Mouse (Mus musculus): ENCODE results near the gene Lrrc20.

The Lrrc20 gene

DNA sequence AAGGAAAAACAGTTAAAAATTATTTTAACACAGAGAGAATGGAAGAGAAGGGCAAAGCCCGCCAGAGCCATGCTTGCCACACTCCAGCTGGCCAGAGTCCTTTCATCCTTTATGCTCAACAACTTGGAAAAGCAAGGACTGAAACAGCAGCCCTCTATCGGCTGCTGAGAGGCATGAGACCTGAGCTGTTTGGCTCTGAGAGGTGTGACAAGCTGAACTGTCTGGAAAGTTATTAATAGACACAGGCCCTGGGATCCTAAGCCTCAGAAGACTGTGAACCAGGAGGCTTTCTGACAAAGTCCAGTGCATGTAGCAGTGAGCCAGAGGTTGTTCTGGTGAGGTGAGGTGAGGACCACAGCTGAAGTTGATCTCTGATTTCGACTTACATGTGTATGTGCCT, 2.0 kb upstream of the Lrrc20 start:
- DNase-seq (ENCODE audit: low spot score in 2 of 2) = no peak

DNA sequence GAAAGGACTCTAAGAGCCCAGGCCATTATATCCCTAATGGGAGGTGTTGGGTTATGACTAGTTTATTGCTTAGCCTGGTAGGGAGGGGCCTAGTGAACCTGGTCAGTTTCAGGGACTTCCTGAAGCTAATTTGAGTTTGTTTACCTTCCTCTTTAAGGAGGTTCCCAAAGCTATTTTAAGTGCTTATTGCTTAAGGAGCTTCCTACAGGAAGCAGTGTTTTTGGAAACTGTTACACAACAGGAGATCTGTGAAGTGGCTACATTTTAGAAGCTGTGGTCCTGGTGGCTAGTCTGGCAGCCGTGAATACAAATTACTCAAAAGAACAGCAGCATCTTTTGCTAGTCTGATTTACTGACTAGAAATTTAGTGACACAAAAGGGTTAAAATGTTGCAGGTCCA, 1.3 kb upstream of the Lrrc20 start:
- DNase-seq (ENCODE audit: low spot score in 2 of 2) = no peak

DNA sequence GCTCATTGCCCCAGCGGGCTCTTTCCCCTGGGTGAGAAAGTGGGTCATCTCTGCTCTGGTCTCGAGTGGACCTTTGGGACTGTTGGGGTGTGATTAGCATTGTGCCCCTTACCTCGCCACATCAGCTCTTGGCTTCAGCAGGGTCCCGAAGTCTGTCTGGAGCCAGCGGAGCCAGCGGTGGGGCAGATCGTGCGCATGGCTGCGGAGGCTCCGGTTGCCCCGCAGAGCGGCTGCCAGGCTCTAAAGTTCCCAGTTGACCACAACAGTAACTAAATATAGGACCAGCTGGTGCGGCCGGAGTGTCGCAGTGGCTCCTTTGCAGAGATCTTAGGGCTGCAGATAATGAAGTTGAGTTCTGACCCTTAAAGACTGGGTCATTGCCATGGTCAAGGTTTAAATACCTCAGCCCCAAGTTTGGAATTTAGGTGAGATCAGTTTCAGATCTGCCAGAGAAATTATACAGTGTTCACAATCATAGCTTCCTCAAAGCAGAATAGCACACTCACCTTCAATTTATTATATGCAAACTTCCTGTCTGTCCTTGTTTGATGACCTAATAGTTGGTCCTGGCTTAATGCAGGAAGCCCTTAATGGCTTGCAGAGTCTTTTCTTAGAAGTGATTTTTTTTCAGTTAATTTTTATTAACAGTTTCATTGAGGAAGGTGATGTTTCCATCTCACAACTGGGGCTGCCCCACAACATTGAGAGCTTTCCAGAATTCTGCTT, 1.0 kb downstream of the Lrrc20 start:
- DNase-seq (ENCODE audit: low spot score in 2 of 2) = no peak

DNA sequence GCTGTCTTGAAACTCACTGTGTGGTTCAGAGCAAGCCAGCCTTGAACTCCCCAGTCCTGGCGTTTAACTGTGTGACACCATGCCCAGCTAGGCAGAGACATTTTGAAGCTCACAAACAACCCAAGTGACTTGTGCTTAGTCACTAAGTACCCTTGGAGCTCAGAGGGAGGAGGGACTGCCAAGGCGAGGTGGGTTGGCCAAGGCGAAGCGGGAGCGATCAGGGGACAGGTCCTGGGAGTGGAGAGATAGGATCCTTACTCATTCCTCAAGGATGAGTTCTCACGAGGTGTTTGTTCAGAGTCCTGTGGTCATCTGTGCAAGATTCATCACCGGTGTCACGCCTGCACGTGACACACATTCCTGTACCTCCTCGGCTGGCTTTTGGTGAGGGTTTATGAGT, 3.9 kb downstream of the Lrrc20 start:
- no peak for DNase-seq (ENCODE audit: low spot score in 2 of 2)

DNA sequence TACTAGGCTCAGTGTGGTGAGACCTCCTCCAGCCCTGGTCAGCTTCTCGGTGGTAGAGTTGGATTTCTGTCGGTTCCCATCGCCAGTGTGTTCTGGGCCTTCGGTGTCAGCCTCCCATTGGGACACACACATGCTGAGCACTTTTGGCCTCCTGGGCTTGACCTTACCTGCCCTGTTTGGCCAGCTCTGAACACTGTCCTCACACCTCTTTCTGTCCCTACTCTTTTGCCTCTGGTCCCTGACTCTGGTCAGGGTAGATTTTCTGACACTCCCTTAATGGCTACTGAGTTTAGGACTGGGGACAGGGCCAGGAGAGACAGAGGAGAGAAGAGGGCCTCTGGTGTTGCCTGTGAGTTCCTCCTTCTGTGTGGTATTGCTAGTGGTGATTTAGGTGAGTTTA, 4.3 kb downstream of the Lrrc20 start:
- no peak for DNase-seq (ENCODE audit: low spot score in 2 of 2)

DNA sequence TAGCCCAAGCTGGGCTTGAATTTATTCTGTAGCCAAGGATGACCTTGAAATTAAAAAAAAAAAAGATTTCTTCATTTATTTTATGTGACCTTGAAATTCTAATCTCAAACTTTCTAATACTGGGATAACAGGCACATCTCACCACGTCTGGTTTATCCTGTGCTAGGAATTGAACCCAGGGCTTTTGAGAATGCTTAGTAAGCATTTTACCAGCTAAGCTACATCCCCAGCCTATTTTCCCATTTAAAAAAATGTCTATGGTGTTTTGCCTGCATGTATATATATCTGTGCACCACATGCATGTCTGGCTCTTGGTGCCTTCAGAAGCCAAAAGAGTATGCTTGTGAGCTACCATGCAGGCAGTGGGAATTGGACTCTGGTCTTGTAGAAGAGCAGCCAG, 4.9 kb downstream of the Lrrc20 start:
- no peak for DNase-seq (ENCODE audit: low spot score in 2 of 2)

DNA sequence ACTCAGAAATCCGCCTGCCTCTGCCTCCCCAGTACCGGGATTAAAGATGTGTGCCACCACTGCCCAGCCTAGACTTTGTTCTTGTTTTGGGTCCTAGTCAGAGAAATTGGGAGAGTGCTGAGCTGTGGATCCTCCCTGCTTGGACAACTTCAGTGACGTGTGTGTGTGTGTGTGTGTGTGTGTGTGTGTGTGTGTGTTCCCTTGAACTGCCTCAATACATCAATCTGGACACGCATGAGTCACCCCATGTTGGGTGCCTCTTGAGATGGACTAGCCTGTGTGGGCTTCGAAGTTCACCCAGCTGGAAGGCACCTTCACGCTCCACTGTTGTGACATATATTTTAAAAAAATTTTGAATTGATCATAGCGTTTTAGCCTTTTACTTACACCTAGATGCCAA, 7.2 kb downstream of the Lrrc20 start:
- no peak for DNase-seq (ENCODE audit: low spot score in 2 of 2)

DNA sequence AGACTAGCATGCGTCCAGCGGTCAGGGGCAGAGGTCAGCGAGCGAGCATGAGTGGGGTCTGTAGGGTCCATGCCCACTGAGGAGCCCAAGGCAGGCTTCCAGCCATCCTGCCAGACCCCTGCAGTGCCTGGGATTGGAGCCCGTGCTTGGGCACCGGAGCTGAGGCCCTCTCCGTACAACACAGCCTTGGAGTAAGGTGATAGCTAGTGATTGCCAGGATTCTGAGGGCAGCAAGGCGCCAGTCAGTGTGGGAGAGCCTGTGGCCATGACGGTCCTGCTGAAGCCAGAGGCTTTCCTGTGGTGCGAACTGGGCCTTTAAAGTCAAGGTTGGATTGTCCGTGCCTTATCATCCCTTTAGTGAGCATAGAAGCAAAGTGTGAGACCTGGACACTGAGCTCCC, 9.2 kb downstream of the Lrrc20 start:
- no peak for DNase-seq (ENCODE audit: low spot score in 2 of 2)

DNA sequence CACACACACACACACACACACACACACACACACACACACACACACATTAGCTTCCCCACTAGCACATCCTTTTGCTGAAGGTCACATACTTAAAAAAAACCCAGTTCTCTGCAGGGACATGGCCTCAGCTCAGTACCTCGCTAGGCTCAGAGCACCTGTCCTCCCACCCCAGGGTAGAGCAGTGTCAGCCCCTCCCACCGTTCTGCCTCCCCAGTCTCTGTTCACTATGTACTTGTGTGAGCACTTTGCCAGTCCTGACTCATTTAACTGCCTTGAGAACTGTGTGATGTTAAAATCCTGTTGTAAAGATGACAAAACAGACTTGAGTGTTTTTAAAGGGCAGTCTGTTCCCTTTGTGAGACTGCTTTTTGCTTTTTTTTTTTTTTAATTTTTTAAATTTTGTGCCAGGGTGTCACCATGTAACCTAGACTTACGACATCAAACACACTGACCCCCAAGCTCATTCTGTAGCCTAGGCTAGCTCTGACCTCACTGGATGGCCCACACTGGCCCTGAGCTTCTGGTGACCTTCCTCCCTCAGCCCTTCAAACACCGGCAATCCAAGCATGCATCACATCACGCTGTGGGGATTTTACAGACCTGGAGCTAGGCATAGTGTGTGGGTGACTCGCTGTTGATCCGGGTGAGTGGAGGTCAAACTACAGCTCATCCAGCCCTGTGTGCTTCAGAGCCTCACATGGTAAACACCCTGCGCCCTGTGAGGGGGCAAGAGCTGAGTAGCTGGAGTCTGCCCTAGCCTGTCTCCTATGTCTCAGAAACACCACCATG, 11.1 kb downstream of the Lrrc20 start:
- DNase-seq (ENCODE audit: low spot score in 2 of 2) = no peak

DNA sequence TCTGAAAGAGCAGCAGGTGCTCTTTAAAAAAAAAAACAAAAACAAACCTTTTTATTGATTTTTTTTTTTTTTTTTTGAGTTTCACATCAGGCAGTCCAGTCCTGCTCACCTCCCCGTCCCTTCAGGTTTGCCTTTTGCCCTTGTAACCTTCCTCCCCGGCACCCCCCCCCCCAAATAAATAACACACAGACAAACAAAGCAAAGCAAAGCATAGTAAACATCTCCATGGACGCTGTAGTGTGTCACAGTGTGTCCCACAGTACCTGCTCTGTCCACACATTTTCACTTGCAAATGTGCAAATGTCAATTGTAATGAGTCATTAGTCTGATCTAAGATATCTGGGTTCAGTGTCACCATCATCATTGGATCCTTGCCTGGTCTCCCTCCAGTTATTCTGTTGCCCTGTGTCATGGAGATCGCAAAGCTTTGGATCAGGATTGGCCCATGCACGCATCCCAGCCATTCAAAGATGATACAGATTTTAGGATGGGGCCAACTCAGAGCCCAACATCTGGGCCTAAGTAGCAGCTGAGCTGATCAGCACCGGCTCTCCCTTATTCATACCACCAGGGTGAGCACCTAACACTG, 13.0 kb downstream of the Lrrc20 start:
- no peak for DNase-seq (ENCODE audit: low spot score in 2 of 2)

DNA sequence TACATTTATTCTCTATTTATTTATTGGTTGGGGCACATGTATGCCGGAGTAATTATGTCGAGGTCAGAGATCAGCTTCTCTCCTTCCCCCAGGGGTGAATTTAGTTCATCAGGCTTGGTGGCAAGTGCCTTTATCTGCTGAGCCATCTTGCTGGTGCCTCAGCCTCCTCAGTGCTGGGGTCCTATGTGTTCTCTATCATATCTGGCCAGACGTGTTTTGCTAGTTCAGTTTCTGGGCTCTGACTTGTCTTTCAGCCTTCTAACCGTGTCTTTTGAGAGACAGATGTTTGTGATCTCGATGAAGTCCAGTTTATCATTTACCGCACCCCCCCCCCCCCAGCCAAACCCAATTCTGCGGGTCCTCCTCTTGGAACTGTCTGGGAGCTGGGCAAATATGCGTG, 16.0 kb downstream of the Lrrc20 start:
- no peak for DNase-seq (ENCODE audit: low spot score in 2 of 2)

DNA sequence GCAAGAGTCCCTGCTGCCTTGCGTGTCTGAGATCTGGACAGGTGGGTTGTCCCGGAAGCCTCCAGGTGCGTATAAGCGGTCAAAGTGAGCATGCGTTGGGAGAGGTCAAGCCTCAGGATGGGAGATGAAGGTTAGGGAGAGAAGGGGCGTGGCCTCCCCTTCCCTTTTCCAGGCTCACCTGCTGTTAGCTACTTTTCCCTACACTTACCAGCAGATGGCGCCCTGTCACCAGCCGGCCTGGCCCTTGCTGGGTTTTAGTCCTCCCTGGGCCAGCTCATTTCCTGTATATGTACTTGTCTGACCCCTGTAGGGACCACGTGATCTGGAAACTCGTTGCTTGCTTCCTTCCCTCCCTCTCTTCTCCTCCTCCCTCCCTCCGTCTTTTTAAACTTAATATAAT, 16.4 kb downstream of the Lrrc20 start:
- peak; percentile 59 to 60 for DNase-seq (ENCODE audit: low spot score in 2 of 2)

DNA sequence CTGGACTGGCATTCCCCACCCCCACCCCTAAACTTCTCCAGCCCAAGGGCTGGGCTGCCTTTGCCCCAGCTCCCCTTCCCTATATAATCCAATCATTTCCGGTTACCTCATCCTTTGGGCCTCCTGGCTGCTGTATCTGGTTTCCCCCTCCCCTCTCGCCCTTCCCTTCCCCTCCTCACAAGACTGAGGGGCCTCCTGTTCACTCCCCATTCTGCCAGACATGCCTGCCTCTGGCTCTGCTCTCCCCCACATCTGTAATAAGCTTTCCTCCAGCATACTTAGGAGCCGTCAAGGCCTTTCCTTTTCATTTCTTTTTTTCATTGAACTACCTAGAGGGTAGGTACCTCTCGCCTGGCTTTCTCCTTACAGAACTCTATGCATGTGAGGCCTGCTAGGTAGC, 19.9 kb downstream of the Lrrc20 start:
- no peak for DNase-seq (ENCODE audit: low spot score in 2 of 2)

DNA sequence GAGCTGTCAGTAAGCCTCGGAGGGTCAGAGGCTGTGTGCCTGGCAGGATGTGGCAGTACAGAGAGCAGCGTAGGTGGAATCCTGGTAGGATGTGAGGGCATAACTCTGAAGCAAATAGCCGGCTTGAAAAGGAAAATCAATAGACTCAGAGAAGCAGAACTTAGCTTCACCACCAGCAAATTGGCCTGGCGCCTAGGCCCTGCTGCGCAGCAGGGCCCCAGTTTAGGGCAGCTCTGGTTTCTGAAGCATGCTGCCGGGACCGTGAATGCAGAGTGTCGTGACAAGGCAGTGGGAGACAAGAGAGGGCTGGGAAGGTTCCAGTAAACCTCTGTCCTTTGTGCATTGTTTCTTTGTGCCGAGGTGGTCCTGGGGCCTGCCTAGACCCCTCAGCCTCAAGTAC, 20.6 kb downstream of the Lrrc20 start:
- DNase-seq (ENCODE audit: low spot score in 2 of 2) = no peak

DNA sequence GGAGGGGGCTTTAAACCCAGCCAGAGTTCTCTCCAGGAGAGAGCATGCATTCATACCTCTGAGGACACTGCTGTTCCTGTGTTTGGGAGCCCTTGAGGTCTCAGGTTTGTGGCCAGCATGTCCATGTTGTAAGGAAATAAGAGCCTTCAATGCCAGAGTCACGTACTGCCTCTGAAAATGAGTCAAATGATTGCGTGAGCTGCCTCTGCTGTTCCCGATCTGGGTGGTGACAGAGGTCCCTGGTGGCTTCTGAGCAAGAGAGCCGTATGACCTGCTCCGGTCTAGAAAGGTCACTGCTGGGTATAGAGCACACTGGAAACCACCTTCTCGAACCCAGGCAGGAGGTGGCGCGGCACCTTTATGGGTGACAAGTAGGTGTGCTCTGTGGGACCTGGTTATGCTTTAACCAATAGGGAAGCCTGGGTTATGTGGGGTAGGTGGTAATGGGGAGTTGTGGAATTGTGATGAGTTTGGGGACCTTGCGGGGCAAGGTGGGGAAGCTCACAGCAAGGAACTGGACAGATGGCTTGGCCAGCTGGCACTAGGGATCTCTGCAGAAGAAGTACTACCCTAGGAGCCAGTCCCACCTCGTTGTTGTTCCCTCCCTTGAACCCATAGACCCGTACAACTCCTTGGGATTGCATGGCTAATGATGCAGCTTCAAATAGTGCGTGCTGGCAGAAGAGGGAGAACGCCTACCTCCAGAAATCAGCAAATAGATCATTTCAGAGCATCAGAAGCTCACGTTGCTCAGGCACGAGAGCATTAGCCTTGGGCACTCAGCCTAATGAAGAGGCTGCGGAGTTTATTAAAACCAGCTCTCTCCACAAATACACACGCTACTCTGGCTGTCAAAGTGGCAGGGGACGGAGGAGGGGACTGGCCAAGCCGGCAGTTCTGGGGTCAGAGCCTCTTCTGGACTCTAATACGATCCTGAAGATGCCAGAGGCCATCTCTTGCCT, 24.2 kb downstream of the Lrrc20 start:
- DNase-seq (ENCODE audit: low spot score in 2 of 2) = no peak

DNA sequence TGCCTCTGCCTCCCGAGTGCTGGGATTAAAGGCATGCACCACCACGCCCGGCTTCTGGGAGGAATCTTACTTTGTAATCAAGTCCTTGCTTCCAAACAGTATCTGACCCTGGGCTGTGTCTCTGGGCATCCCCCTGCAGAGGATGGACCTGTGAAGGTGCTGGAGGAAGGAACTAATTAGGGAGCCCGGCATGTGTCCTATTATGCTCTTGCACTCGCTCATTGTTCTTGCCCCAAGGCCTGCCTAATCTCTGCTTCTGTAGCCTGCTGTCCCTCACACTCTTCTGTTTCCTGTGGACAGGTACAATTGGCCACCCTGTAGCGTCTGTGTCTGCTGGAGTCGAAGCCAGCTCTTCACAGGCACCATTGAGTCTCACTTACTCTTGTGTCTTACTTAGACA, 25.2 kb downstream of the Lrrc20 start:
- no peak for DNase-seq (ENCODE audit: low spot score in 2 of 2)

DNA sequence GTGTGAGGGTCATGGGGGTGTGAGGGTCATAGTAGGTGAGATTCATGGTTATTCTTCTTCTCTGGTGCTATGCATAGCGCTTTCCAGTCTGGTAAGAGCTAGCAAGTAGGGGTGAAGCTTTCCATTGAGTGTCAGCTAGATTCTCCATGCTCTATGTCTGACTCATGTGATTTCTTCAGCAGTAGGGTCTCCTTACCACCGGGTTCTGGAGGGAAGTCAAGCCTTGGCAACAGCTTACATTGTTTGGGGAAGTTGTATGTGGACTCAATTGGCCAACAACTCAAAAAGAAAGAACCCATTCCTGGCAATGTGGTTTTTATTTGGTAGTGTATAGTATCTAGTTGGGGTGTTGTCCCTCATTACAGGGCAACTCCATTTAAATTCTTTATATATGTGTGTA, 28.5 kb downstream of the Lrrc20 start:
- no peak for DNase-seq (ENCODE audit: low spot score in 2 of 2)

DNA sequence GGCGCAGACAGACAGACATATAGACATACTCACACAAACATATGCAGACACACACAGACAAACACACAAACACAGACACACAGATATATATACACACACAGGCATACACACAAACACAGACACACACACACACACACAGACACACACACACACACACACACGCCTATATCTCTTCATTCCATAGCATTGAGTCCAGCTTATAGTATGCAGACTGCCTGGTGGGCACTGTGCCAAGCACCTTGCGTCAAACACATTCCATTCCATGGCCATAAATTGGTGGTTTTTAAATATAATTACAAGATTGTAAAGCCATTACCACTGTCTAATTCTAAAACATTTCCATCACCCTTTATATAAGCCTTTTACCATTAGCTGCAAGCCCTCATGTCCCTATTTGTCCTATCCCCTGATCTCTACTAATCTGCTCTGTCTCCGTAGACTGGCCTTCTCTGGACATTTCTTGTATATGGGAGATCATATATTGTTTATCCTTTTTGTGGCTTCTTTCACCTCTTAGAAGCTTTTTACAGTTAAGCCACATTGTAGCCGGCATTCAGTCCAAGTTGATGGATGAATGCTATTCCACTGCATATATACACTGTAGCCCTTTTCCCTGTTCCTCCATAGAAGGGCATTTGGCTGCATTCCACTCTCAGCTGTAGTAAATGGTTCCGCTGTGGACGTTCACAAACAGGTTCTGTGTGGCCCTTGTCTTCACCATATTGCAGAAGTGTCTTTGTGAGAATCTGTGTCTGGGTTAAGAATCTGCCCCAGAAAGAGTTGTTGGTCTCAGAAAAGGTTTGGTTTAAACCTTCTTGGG, 31.0 kb downstream of the Lrrc20 start:
- DNase-seq (ENCODE audit: low spot score in 2 of 2) = no peak

DNA sequence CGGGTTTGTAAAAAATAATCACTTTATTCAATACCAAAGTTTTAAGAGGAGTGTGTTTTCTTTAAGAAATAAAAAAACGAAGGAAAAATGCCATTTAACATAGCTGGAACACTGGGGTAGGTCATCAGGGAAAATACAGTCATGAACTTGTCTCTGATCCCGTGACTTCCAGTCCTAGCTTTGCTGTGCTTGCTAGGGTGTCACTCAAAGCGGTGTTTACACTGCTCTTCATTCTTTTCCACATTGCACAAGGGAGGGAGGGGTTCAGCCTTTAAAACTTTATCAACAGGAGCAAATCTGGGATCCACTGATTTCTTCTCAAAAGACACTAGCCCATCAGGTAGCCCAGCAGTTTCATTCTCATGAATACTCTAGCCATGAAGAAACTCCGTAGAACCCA, 34.3 kb downstream of the Lrrc20 start:
- no peak for DNase-seq (ENCODE audit: low spot score in 2 of 2)

DNA sequence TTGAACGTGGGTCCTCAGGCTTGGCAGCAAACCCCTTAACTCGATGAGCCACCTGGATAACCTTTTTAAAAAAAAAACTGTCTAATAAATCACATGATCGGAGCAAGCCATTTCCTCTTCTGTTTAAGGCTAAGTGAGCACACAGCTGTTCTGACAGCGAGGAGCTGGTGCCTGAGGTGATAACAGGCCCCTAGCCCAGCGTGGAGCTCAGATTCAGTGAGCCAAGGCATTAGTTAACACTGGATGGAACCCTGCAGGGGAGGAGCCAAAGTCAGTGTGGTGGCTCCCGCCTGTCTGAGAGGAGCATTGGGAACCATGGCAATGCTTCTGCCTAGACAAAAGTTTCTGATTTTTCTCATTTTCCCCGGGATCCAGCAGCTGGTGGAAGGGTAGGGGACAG, 35.2 kb downstream of the Lrrc20 start:
- DNase-seq (ENCODE audit: low spot score in 2 of 2) = no peak

DNA sequence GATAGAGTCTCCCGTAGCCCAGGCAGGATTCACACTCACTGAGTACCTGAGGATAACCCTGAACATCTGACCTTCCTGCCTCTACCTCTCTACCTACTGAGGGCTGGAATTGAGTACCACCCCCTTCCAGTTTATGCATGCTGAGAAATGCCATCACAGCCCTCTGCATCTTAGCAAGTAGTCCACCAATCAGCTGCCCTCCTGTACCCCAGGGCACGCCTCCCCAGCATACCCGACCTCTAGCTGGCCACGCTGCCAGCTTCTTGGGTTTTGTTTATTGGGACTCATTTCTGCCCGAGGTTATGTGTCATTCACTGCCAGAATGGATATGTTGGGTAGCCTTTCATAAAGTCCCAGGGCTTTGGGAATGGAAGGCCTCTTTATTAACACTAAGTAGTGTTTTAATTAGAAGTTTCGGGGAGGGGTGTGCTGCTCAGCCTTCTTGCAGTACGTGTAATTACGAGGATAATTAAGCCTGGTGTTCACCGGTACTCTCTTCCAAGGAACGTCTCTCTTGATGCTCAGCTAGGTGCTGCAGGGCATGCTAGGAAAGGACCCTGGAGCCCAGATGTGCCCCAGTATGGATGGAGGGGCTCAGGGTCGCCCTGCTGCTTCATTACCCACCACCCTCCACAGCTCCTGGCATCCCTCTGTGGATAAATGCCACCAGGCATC, 36.8 kb downstream of the Lrrc20 start:
- no peak for DNase-seq (ENCODE audit: low spot score in 2 of 2)

All from frontal cortex, postnatal 25 days (tissue).